Mouse (Mus musculus) forebrain, embryonic 12.5 days (tissue): ENCODE results near the gene Hibch. TPM values are rescaled to one million over a fixed set of nuclear protein-coding genes. Genes with fewer than 3 reads are reported as not detected.

Experiments used
- ATAC-seq: fragments of 200-750 bp; cut with Nextera tagmentation; 2 replicates; pipeline ENCODE4 v1.8.0; 2017; ENCODE audit warnings: moderate TSS enrichment; ENCODE audit not compliant: low FRiP score
- H3K27ac ChIP-seq: fragments of 300-500 bp; sonication (generic); 2 replicates; pipeline ENCODE4 v1.5.1; 2016; ENCODE audit warnings: mild to moderate bottlenecking
- H3K27me3 ChIP-seq: fragments of 300-500 bp; sonication (generic); 2 replicates; pipeline ENCODE4 v1.6.1; 2016; ENCODE audit warnings: mild to moderate bottlenecking
- H3K36me3 ChIP-seq: fragments of 300-500 bp; sonication (generic); replicated peaks from 2 replicates; pipeline ENCODE4 v1.6.1; 2016; ENCODE audit warnings: mild to moderate bottlenecking
- H3K4me1 ChIP-seq: fragments of 300-500 bp; sonication (generic); 2 replicates; pipeline ENCODE4 v1.6.1; 2016
- H3K4me2 ChIP-seq: fragments of 300-500 bp; sonication (generic); 2 replicates; pipeline ENCODE4 v1.6.1; 2016; ENCODE audit warnings: mild to moderate bottlenecking, moderate library complexity
- H3K4me3 ChIP-seq: fragments of 300-500 bp; sonication (generic); replicated peaks from 2 replicates; pipeline ENCODE4 v1.5.1; 2016; ENCODE audit warnings: mild to moderate bottlenecking
- H3K9ac ChIP-seq: fragments of 300-500 bp; sonication (generic); 2 replicates; pipeline ENCODE4 v1.6.1; 2016; ENCODE audit warnings: mild to moderate bottlenecking
- H3K9me3 ChIP-seq: fragments of 300-500 bp; sonication (generic); 2 replicates; pipeline ENCODE4 v1.6.1; 2016
- WGBS: fragments of 180-500 bp; shearing (Covaris S2); methylation state at CpG from one replicate; pipeline ENCODE4 v1.1.7; 2016; 5-methylcytosine and 5-hydroxymethylcytosine counted together
- polyA plus RNA-seq: library from polyadenylated mRNA; unstranded; fragments of >200 nt; fragmentation: Nextera tagmentation; extraction: Ambion mirVana; gene quantifications from 2 replicates; pipeline ENCODE4 v1.2.1, GENCODE M21; 2016

Hibch gene
- 22.8 and 23.6 TPM in 2 replicates for polyA plus RNA-seq

- H3K4me1 ChIP-seq: peaks cover 8% of the 10 kb centered on the region
- peak within 1 kb of the TSS; percentile 73 for H3K4me2 ChIP-seq
- ATAC-seq: peak; percentile 100
- H3K36me3 ChIP-seq: no peaks in the 10 kb centered on the region
- WGBS: 3% methylated on average over 45 of the region's 45 CpGs
- H3K27ac ChIP-seq: peak within 1 kb of the TSS; percentile 61
- H3K9ac ChIP-seq: peak within 1 kb of the TSS; percentile 63
- no peaks in the 10 kb centered on the region for H3K9me3 ChIP-seq
- peak within 1 kb of the TSS; percentile 57 for H3K4me3 ChIP-seq
- H3K27me3 ChIP-seq: no peaks in the 10 kb centered on the region
These were observed at the start of gene Hibch for GRCm38 (mm10) chr1:52844782-52845665. Gene Hibch, plus strand, starts transcription at chr1:52844929.

GRCm38 (mm10) chr1:52795927-52796326 is 48.8 kb upstream of the Hibch start:
- WGBS: 93% methylated on average over 2 of the region's 2 CpGs
- Histone ChIP-seq H3K36me3 (no peaks in the 10 kb centered on the region), H3K9ac (no peak overlapping the region), H3K9me3 (no peaks in the 10 kb centered on the region), H3K4me3 (no peak overlapping the region), H3K27ac (no peak overlapping the region), H3K4me1 (no peaks in the 10 kb centered on the region), H3K4me2 (no peak overlapping the region), H3K27me3 (no peaks in the 10 kb centered on the region)
- no peak for ATAC-seq

GRCm38 (mm10) chr1:52799056-52799726 is 45.5 kb upstream of the Hibch start:
- no peak for ATAC-seq
- Histone ChIP-seq H3K9ac (no peak overlapping the region), H3K9me3 (no peaks in the 10 kb centered on the region), H3K27ac (no peak overlapping the region), H3K4me1 (no peaks in the 10 kb centered on the region), H3K36me3 (no peaks in the 10 kb centered on the region), H3K4me2 (no peak overlapping the region), H3K4me3 (no peak overlapping the region), H3K27me3 (no peaks in the 10 kb centered on the region)
- 79% methylated on average over 10 of the region's 10 CpGs for whole genome bisulfite sequencing

GRCm38 (mm10) chr1:52799772-52800171 is 45.0 kb upstream of the Hibch start:
- H3K4me2 ChIP-seq: no peak overlapping the region
- no peak overlapping the region for H3K4me3 ChIP-seq
- H3K27me3 ChIP-seq: no peaks in the 10 kb centered on the region
- 87% methylated on average over 5 of the region's 5 CpGs for WGBS
- H3K27ac ChIP-seq: no peak overlapping the region
- no peaks in the 10 kb centered on the region for H3K9me3 ChIP-seq
- no peak overlapping the region for H3K9ac ChIP-seq
- ATAC-seq: no peak
- no peaks in the 10 kb centered on the region for H3K36me3 ChIP-seq
- no peaks in the 10 kb centered on the region for H3K4me1 ChIP-seq

- no peak overlapping the region for H3K9ac ChIP-seq
- H3K27me3 ChIP-seq: no peaks in the 10 kb centered on the region
- ATAC-seq: no peak
- H3K4me1 ChIP-seq: no peaks in the 10 kb centered on the region
- no peaks in the 10 kb centered on the region for H3K36me3 ChIP-seq
- no peak overlapping the region for H3K27ac ChIP-seq
- no peaks in the 10 kb centered on the region for H3K9me3 ChIP-seq
- WGBS: 81% methylated on average over 3 of the region's 3 CpGs
- H3K4me2 ChIP-seq: no peak overlapping the region
- no peak overlapping the region for H3K4me3 ChIP-seq
These were observed 44.4 kb upstream of the Hibch start for GRCm38 (mm10) chr1:52800340-52800740.

- Histone ChIP-seq H3K9me3 (no peaks in the 10 kb centered on the region), H3K36me3 (no peaks in the 10 kb centered on the region), H3K4me1 (no peaks in the 10 kb centered on the region), H3K27me3 (no peaks in the 10 kb centered on the region), H3K4me3 (no peak overlapping the region), H3K9ac (no peak overlapping the region), H3K27ac (no peak overlapping the region), H3K4me2 (no peak overlapping the region)
- no peak for ATAC-seq
- 88% methylated on average over 5 of the region's 5 CpGs for WGBS
These were observed 43.1 kb upstream of the Hibch start for GRCm38 (mm10) chr1:52801651-52802050.

- H3K9me3 ChIP-seq: no peaks in the 10 kb centered on the region
- 99% methylated on average over 5 of the region's 5 CpGs for WGBS
These were observed 42.2 kb upstream of the Hibch start for GRCm38 (mm10) chr1:52802406-52802975.

GRCm38 (mm10) chr1:52805041-52805440 is 39.7 kb upstream of the Hibch start:
- Histone ChIP-seq H3K4me3 (no peak overlapping the region), H3K9me3 (no peaks in the 10 kb centered on the region), H3K4me1 (no peaks in the 10 kb centered on the region), H3K9ac (no peak overlapping the region), H3K27ac (no peak overlapping the region), H3K36me3 (0 out of 2 replicates have a peak, but pooled peaks cover 2% of the 10 kb centered on the region), H3K4me2 (no peak overlapping the region), H3K27me3 (no peaks in the 10 kb centered on the region)
- ATAC-seq: no peak
- WGBS: 79% methylated on average over 1 of the region's 1 CpGs

More at GRCm38 (mm10) chr1:52802406-52802975, 42.2 kb upstream of the Hibch start:
- H3K4me2 ChIP-seq: no peak overlapping the region
- H3K27me3 ChIP-seq: no peaks in the 10 kb centered on the region
- no peak overlapping the region for H3K4me3 ChIP-seq
- no peak overlapping the region for H3K27ac ChIP-seq
- no peak overlapping the region for H3K9ac ChIP-seq
- no peaks in the 10 kb centered on the region for H3K36me3 ChIP-seq
- ATAC-seq: no peak
- H3K4me1 ChIP-seq: no peaks in the 10 kb centered on the region

- Histone ChIP-seq H3K36me3 (0 out of 2 replicates have a peak, but pooled peaks cover 2% of the 10 kb centered on the region), H3K27ac (no peak overlapping the region), H3K4me3 (no peak overlapping the region), H3K9ac (no peak overlapping the region), H3K27me3 (no peaks in the 10 kb centered on the region), H3K9me3 (no peaks in the 10 kb centered on the region), H3K4me2 (no peak overlapping the region), H3K4me1 (no peaks in the 10 kb centered on the region)
- 92% methylated on average over 6 of the region's 6 CpGs for WGBS
- ATAC-seq: no peak
These were observed 36.3 kb upstream of the Hibch start for GRCm38 (mm10) chr1:52808456-52808855.

GRCm38 (mm10) chr1:52816232-52816891 is 28.4 kb upstream of the Hibch start:
- Histone ChIP-seq H3K36me3 (no peaks in the 10 kb centered on the region), H3K27me3 (0 out of 2 replicates have a peak, but pooled peaks cover 4% of the 10 kb centered on the region), H3K9ac (no peak overlapping the region), H3K4me3 (peak overlapping the region; percentile 66), H3K4me1 (peaks cover 13% of the 10 kb centered on the region), H3K9me3 (no peaks in the 10 kb centered on the region), H3K27ac (no peak overlapping the region), H3K4me2 (peak overlapping the region; percentile 87)
- 63% methylated on average over 13 of the region's 13 CpGs for WGBS
- ATAC-seq: peak; percentile 19; the same call in 1 of the 2 replicates

GRCm38 (mm10) chr1:52816910-52817812 is 27.6 kb upstream of the Hibch start, which contains the start of gene Inpp1:
Gene Inpp1, minus strand, starts transcription at chr1:52817688.
- ATAC-seq: peak; percentile 85
- peaks cover 13% of the 10 kb centered on the region for H3K4me1 ChIP-seq
- WGBS: 1% methylated on average over 59 of the region's 59 CpGs
- H3K4me3 ChIP-seq: peak within 1 kb of the TSS; percentile 66
- H3K9ac ChIP-seq: peak within 1 kb of the TSS; percentile 79
- 0 out of 2 replicates have a peak, but pooled peaks cover 4% of the 10 kb centered on the region for H3K27me3 ChIP-seq
- H3K9me3 ChIP-seq: no peaks in the 10 kb centered on the region
- peak within 1 kb of the TSS; percentile 70 for H3K27ac ChIP-seq
- H3K36me3 ChIP-seq: no peaks in the 10 kb centered on the region
- H3K4me2 ChIP-seq: peak within 1 kb of the TSS; percentile 87
